Mouse (Mus musculus) Patski (cell line): ENCODE measurements around the gene Hoxa1. TPM values are rescaled to one million over a fixed set of nuclear protein-coding genes. Genes with fewer than 3 reads are reported as not detected.

Experiments
- ATAC-seq: fragments of 100-300 bp; one replicate; pipeline ENCODE4 v1.8.0; 2021
- CTCF ChIA-PET: fragments of 350-600 bp; sonication (Branson Sonifier 250); formaldehyde crosslinking; loops from one replicate; lab custom pipeline; 2022; ENCODE audit warnings: inconsistent platforms; lab: Charles Lee
- POLR2A ChIA-PET: fragments of 350-600 bp; sonication (Branson Sonifier 250); formaldehyde crosslinking; loops from one replicate; lab custom pipeline; 2022; ENCODE audit warnings: antibody characterized with exemption, inconsistent platforms; lab: Charles Lee
- DNase-seq: peaks from one replicate; pipeline ENCODE4 v3.0.0-alpha.2; 2011; ENCODE audit warnings: low read depth, low spot score
- H3K27me3 ChIP-seq: fragments of 371-371 bp; one replicate; pipeline ENCODE4 v1.5.1; 2021
- CTCF ChIP-seq: fragments of 100-300 bp; IDR thresholded peaks from one replicate; pipeline ENCODE4 v1.5.1; 2021
- in situ Hi-C: fragments of 300-500 bp; cut with MboI; formaldehyde crosslinking; loops from 3 replicates; pipeline ENCODE4 v1.11.1; 2018; ENCODE audit warnings: low pct_unique_long_range_greater_than_20kb, mixed read lengths
- polyA plus RNA-seq: library from polyadenylated mRNA; unstranded; gene quantifications from one replicate; pipeline ENCODE4 v1.2.3, GENCODE M21; 2021

The Hoxa1 gene
- polyA plus RNA-seq, 1 experiment from 2014 or later = 3.6 TPM

DNA sequence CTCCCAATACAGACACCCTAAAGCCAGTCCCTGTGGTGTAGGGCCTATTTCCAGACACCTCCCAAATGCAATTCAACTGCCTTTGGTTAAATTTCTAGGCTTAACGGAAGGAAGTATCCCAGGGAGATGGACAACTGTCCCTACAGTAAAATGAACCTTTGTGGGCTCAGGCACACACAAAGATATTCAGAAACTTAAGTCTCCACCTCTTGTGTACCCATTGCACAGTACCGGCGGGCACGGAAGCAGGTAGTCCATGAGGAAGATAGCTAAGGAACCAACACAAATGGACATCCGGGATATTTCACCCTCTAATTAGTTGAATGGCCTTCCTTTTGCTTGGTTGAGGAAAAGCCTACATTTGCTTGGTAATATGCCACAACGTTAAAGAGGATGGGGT is 18.3 kb upstream of the Hoxa1 start:
- ATAC-seq (no peak), DNase-seq (no peak)
- POLR2A ChIA-PET = interaction anchor here (0.7 to 16.4 kb wide), 4 partner anchors 13 to 70 kb away, joined by 3 to 378 read pairs (median 8); partner anchors contain the start of genes Gm28308, Hoxa10, Hoxa11 and Hoxa3
- TF ChIP-seq CTCF = no peak
- in situ Hi-C loops = loop anchor here (10.0 kb wide), 1 partner anchor 48 kb away; the partner anchor contains the start of gene Hoxa7
- no peaks in the 10 kb centered on the region for H3K27me3 ChIP-seq
- CTCF ChIA-PET = interaction anchor here (1.2 to 1.8 kb wide), 4 partner anchors 14 to 47 kb away, joined by 3 to 6 read pairs (median 5); partner anchors contain the start of gene Hoxa5

DNA sequence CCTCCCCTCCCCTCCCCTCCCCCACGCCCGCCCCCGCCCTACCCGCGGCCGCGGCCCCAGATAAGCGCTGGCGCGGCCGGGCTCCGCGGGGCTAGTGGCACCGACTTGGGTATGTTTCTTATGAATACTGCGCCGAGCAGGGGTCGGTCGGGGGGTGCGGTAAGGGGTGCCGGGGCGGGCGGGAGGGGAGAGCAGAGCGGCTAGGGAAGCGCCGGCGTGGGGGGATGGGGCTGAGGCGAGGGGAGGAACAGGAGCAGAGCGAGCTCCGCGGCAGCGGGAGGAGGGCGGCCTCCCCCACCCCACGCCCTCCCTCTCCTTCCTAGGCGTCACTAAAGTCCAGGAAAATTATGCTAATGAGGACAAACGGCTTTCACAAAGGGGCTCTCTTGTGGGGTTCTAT is 17.7 kb upstream of the Hoxa1 start:
- in situ Hi-C loops = loop anchor here (10.0 kb wide), 1 partner anchor 49 kb away; the partner anchor contains the start of gene Hoxa7
- ChIA-PET CTCF (interaction anchor here (1.1 to 2.2 kb wide), 4 partner anchors 9 to 59 kb away, joined by 3 to 6 read pairs (median 4); partner anchors contain the start of gene Hoxa5), POLR2A (interaction anchor here (1.3 to 16.4 kb wide), 3 partner anchors 13 to 49 kb away, joined by 3 to 378 read pairs (median 6); partner anchors contain the start of genes Gm28308, Hoxa10, Hoxa3 and Hoxa6)
- no peak for TF ChIP-seq CTCF
- H3K27me3 ChIP-seq = no peaks in the 10 kb centered on the region
- no peak for ATAC-seq
- DNase-seq = no peak

GRCm38 (mm10) chr6:52174968-52175751 is 17.0 kb upstream of the Hoxa1 start:
- no peaks in the 10 kb centered on the region for H3K27me3 ChIP-seq
- TF ChIP-seq CTCF = no peak
- CTCF ChIA-PET = interaction anchor here (1.1 to 2.2 kb wide), 4 partner anchors 10 to 174 kb away, joined by 3 to 5 read pairs (median 4); partner anchors contain the start of genes Gm28308 and Hoxa3
- POLR2A ChIA-PET = interaction anchor here (1.4 to 16.4 kb wide), 3 partner anchors 8 to 49 kb away, joined by 4 to 378 read pairs (median 6); partner anchors contain the start of genes Gm28308, Hoxa10, Hoxa3 and Hoxa6
- no peak for DNase-seq
- in situ Hi-C loops = loop anchor here (10.0 kb wide), 1 partner anchor 50 kb away; the partner anchor contains the start of gene Hoxa7
- no peak for ATAC-seq

GRCm38 (mm10) chr6:52173648-52174047 is 15.5 kb upstream of the Hoxa1 start:
- H3K27me3 ChIP-seq = no peaks in the 10 kb centered on the region
- no peak for TF ChIP-seq CTCF
- DNase-seq (no peak), ATAC-seq (no peak)
- ChIA-PET CTCF (interaction anchor here (1.7 kb wide), 1 partner anchor 40 kb away, joined by 5 read pairs; the partner anchor contains the start of genes Gm28308 and Hoxa3), POLR2A (interaction anchor here (2.0 to 16.4 kb wide), 3 partner anchors 12 to 72 kb away, joined by 6 to 378 read pairs (median 8); partner anchors contain the start of genes Gm28308, Hoxa10, Hoxa11 and Hoxa3)
- in situ Hi-C loops = loop anchor here (10.0 kb wide), 1 partner anchor 51 kb away; the partner anchor contains the start of gene Hoxa7

DNA sequence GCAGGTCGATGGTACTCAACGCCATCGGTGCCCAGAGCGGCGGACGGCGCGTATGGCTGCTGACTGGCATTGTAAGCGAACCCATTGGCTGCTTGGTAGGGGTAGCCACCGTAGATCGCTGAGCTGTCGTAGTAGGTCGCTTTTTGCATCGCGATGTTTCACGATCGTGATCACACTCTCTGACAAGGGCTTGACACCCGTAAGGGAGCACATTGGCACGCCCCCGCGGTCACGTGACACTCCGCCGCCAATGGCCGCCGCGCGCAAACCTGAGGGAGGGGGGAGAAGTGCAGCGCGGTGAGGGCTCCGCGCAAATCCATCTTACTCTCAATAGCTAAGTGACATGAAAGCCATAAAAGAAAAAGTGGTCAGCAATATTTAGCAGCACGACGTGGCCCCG is 14.4 kb upstream of the Hoxa1 start:
- CTCF ChIA-PET = interaction anchor here (1.1 to 1.8 kb wide), 2 partner anchors 9 to 11 kb away, joined by 4 to 6 read pairs; no protein-coding TSS in a partner anchor

GRCm38 (mm10) chr6:52171938-52172337 is 13.8 kb upstream of the Hoxa1 start:
- TF ChIP-seq CTCF = no peak
- ChIA-PET POLR2A (interaction anchor here (1.4 to 16.4 kb wide), 4 partner anchors 10 to 73 kb away, joined by 7 to 378 read pairs (median 12); partner anchors contain the start of genes Gm28308, Hoxa10, Hoxa11 and Hoxa3), CTCF (interaction anchor here (1.1 to 1.8 kb wide), 2 partner anchors 9 to 10 kb away, joined by 4 to 6 read pairs; no protein-coding TSS in a partner anchor)
- no peak for ATAC-seq
- in situ Hi-C loops = loop anchor here (10.0 kb wide), 1 partner anchor 53 kb away; the partner anchor contains the start of gene Hoxa7
- H3K27me3 ChIP-seq = no peaks in the 10 kb centered on the region
- DNase-seq = no peak

More for the DNA sequence above, 14.4 kb upstream of the Hoxa1 start:
- no peaks in the 10 kb centered on the region for H3K27me3 ChIP-seq
- ATAC-seq = peak; percentile 49
- no peak for TF ChIP-seq CTCF
- POLR2A ChIA-PET = interaction anchor here (0.8 to 16.4 kb wide), 5 partner anchors 11 to 73 kb away, joined by 3 to 378 read pairs (median 8); partner anchors contain the start of genes Gm28308, Hoxa10, Hoxa11 and Hoxa3
- DNase-seq = no peak
- in situ Hi-C loops = loop anchor here (10.0 kb wide), 1 partner anchor 52 kb away; the partner anchor contains the start of gene Hoxa7

DNA sequence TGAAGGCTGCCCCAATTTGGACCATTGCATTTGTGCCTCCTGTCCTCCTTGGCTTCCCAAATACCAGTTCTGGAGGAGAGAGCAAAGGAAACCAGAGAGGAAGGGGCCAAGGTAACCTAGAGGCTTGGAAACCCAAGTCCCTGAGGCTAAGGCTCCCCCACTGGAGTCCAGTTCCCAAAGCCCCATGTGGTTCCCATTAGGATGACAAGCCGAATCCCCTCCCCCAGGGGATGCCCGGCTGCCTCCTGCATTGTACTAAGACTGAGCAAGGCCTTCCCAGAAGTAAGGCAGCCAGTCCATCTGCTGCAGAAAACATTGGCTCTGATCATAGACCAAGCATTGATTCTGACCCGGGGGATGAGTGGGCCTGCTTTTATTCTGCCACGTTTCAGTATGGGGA is 13.2 kb upstream of the Hoxa1 start:
- in situ Hi-C loops = loop anchor here (10.0 kb wide), 1 partner anchor 53 kb away; the partner anchor contains the start of gene Hoxa7
- no peak for ATAC-seq
- H3K27me3 ChIP-seq = no peaks in the 10 kb centered on the region
- DNase-seq = no peak
- POLR2A ChIA-PET = interaction anchor here (2.9 to 16.4 kb wide), 2 partner anchors 10 to 53 kb away, joined by 16 to 378 read pairs; partner anchors contain the start of genes Gm28308, Hoxa10, Hoxa3 and Hoxa6
- CTCF ChIA-PET = interaction anchor here (0.7 to 1.8 kb wide), 2 partner anchors 9 to 10 kb away, joined by 3 to 6 read pairs; no protein-coding TSS in a partner anchor
- TF ChIP-seq CTCF = no peak

- DNase-seq (no peak), ATAC-seq (no peak)
- in situ Hi-C loops = loop anchor here (10.0 kb wide), 1 partner anchor 54 kb away; the partner anchor contains the start of gene Hoxa7
- no peak for TF ChIP-seq CTCF
- CTCF ChIA-PET = interaction anchor here (0.7 kb wide), 1 partner anchor 8 kb away, joined by 3 read pairs; no protein-coding TSS in a partner anchor
- H3K27me3 ChIP-seq = no peaks in the 10 kb centered on the region
- POLR2A ChIA-PET = interaction anchor here (2.9 to 16.4 kb wide), 2 partner anchors 9 to 54 kb away, joined by 16 to 378 read pairs; partner anchors contain the start of genes Gm28308, Hoxa10, Hoxa3 and Hoxa6
These were observed 12.7 kb upstream of the Hoxa1 start for GRCm38 (mm10) chr6:52170898-52171223.

DNA sequence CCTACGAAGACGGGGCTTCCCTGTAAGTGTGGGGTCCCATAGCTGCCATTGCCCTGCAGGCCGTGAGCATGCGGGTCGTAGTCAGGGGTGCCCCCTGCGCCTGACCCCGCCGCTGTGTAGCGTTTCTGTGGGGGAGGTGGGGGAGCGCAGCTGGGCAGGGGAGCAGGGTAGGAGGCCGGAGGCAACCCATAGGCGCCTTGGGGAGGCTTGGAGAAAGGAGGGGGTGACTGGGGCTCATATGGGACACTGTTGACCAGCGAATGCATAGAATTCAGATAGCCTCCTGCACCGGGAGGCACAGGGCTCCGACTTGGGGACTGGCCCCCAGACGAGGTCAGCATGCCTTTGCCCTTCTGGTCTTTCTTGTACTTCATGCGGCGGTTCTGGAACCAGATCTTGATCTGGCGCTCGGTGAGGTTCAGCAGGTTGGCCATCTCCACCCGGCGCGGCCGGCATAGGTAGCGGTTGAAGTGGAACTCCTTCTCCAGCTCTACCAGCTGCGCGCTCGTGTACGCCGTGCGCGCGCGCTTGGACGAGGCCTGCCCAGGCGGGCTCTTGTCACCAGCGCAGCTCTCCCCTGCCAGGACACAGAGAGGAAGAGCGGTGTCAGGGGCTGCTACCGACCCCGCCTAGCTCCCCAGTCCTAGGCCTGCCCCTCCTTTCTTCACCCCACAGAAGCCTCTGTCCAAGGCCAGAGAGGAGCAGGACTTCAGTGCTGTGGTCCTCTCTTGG is 12.2 kb upstream of the Hoxa1 start:
- TF ChIP-seq CTCF = no peak
- no peaks in the 10 kb centered on the region for H3K27me3 ChIP-seq
- in situ Hi-C loops = loop anchor here (10.0 kb wide), 1 partner anchor 54 kb away; the partner anchor contains the start of gene Hoxa7
- ChIA-PET POLR2A (interaction anchor here (2.9 to 16.4 kb wide), 2 partner anchors 9 to 54 kb away, joined by 16 to 378 read pairs; partner anchors contain the start of genes Gm28308, Hoxa10, Hoxa3 and Hoxa6), CTCF (interaction anchor here (0.7 kb wide), 1 partner anchor 8 kb away, joined by 3 read pairs; no protein-coding TSS in a partner anchor)
- ATAC-seq (no peak), DNase-seq (no peak)
